Mouse (Mus musculus) retina, embryonic 14.5 days (tissue): ENCODE measurements around the gene Btg2.

Experiments
- DNase-seq: peaks from one replicate; pipeline ENCODE4 v3.0.0-alpha.2; 2015; ENCODE audit warnings: low spot score

The Btg2 gene

DNA sequence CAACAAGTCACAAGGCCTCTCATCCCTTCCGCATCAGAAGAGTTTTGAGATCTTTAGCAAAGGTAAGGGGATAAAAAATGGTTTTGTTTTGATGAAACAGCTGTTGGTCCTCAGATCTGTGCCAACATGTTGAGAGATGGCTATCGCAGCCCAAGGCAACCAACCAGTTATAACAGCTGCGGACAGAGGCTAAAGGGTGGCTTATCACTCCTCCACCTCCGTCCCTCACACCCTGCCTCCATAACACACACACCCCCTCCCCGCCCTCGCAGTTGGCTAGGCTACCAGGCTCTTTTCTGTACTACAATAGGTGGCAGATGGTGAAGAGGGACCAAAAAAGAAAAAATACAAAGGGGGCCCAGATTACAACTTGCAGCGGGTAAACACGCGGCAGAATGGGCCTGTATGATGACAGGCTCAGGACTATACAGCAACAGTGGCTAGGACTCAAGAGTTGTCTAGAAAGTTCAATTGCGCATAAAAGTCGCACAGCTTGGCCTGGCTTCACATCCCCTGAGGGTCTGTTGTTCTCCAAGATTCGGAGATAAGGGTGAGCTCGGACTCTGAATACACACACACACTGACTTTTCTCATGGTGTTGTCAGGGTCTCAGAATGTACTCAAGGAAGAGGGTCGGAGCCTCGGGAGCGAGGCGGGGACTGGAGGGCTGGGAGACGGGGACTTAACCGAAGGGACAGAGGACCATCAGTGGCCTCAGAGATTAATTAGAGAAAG, 692 bp downstream of the Btg2 start:
- DNase-seq, result no peak

DNA sequence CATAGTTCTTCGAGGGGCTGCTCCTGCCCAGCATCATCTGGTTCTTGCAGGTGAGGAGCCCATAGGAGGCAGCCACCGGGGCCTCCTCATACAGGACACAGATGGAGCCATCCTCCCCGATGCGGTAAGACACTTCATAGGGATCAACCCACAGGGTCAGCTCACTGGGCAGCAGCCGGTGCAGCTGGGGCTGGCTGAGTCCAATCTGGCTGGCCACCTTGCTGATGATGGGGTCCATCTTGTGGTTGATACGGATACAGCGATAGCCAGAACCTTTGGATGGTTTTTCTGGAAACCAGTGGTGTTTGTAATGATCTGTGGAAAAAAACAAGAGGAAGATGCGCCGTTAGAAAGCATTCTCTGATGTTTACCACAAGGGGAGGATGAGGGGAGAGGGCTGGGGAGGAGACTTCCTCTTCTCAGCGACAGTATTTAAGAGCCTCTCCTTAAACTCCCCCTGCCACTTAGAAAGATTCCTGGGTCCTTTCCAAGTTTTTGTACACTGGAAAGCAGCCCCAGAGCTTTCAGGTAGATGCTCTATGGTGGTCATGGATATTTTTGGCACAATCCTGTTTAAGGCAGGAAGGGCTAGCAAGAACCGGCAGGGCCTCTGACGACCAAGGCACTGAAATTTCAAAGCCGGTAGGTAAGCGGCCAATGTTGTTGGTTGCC, 1.4 kb downstream of the Btg2 start:
- peak; percentile 69 for DNase-seq

DNA sequence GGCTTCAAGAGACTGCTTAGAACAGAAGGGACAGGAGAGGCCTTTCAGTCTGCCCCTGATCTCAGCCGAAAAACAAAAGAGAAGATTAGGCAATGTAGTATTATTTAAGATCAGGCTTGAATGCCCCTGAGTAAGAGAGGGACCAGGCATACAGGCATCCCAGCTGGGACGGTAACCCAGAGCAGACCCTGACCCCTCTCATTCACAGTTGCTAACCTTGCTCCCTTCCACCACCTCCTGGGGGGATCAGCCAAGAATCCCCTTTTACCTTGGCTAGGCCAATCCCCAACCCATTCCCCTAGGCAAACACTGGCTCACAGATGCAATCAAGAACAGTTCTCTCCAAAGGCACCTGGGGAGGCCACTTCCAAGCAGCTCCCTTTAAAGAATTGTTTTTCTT, 2.1 kb downstream of the Btg2 start:
- DNase-seq, result no peak

DNA sequence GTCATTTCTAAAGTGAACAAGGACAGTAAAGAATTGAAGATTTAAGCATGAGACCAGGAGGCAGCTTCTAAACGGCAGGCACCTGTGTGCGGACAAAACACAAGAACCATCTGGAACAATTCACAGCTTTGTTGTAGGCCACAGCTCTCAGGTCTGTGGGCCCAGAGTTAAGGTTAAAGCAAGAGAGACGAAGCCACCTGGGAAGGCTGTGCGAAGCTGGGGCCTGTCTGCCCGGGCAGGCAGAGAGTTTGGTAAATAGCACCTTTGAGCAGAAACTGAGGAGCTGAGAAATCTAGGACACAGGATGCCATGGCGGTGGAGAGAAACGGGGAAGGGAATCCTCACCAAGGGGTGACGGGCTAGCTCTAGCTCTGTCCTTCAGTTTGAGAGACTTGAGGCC, 3.4 kb downstream of the Btg2 start:
- no peak for DNase-seq

DNA sequence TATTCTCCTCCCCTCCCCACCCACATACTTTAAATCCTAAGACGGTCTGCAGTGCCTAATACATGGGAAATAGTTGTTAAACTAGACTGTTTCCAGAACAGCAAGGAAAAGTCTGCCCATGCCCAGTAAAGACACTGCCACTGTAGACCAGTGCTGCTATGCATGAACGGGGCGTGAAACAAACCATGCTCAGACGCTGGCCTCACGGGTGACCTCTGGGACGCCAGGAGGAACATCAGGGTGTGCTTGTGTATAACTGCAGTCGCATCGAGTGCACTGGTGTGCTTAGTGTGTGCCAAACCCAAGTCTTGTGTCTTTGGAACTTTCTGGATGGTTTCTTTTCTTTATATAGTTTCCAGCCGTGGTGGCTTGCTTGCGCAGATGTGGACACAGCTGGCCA, 4.3 kb downstream of the Btg2 start:
- DNase-seq, result no peak

DNA sequence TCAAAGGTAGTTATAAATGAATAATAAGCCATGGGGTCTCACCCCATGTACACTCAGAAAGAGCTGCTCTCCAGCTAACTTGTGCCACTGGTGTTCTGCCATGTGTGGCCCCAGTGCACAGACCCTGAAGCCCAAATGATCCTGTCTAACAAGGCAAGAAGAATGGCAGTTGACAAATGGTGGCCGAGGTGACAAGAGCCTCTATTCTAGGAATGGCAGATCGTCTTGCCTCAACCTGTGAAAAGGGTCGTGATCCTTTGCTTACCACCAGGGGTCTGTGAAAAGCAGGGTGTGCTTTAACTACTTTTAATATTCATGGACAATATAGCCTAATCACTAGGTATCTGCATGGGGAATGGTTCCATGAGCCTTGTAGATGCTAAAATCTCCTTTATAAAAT, 4.7 kb downstream of the Btg2 start:
- no peak for DNase-seq

DNA sequence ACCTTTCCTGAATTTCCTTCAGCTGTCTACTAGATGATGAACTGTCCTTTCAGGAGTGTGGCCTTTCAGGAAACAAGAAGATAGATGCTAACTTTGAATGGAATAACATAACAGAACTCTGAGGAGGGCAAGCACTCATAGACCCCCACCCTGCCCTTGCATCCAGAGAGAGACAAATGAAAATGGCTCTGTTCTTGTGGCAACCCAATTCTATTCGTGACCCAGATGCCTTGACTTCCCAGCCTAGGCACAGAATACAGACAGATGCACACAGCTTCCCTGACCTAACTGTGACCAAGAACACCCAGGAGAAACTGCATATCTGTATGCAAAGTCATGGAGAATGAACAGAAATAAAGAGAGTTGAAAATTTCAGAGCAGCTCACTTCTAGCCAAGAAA, 5.3 kb downstream of the Btg2 start:
- DNase-seq, result no peak

DNA sequence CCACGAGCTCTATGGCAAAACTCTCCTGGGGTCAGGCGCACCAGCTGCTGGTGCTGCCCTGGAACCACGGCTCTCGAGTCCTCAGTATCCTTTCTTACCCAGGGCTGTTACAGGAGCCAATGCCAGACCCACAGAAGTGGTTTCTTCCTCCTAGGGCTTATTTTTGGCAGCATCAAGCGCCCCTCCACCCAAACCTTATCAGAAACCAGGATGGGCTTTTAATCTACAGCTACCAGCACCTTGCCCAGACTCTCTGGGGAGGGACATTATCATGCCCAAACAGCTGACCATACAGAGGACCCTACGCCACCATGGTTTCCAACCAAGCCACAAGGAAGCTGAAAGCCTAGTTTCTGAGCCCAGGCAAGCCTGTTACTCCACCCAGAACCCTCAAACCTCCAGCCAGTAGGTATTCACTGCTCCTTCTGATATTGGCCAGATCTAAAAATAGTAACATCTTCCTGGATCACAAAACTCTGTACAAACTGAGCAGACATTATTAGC, 5.8 kb downstream of the Btg2 start:
- no peak for DNase-seq

DNA sequence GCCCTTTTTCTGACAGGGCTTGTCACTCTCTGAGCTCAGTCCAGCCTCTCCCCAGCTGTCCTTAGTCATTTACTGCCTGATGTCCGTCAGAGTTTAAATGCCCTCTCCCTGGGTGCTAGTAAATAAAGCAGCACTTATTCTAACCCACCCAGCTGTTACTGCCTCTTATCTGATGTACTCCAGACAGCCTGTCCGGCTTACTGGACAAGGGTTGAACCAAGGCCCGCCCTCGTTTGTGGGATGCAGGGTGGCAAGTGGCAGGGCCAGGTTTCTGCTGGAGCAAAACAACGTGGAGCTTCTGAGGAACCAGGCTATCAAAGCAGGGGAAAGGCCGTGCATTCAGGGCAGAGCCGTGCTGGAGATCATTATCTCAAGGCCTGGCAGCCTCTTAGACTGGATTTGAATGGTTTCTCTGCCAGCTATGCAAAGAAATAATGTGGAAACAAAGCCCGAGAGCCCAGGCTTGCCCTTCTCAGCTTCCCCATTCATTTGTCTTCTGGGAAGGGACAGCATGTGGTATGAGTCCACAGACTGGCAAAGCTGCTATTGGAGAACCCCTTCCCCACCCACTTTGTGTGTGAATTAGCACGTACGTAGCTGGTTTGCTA, 7.4 kb downstream of the Btg2 start:
- DNase-seq, result peak; percentile 61

DNA sequence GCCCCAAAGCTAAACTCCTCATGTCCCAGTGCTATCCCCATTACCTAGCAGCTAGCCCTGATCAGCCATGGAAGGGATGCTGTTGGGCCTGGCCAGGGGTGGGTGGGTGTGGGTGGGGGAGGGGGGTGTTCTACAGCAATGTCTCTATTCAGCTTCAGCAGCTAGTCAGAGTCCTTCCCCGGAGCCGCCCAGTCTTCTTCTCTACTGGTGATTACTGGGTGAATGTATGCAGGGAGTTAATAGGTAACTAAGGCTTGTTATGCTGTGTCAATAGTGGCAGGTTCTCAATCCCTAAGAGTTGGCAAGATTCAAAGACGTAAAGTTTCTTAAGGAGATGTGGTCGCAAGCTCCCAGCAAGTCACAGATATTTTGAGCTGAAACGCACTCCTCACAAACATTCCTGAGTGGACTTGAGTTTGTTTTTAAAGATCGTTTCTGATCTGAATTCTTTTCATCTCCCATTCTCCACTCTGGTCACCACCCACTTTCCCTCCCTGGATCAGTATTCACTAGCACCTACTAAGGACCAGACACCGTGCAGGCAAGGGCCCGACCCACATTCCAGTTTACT, 8.7 kb downstream of the Btg2 start:
- DNase-seq, result no peak

DNA sequence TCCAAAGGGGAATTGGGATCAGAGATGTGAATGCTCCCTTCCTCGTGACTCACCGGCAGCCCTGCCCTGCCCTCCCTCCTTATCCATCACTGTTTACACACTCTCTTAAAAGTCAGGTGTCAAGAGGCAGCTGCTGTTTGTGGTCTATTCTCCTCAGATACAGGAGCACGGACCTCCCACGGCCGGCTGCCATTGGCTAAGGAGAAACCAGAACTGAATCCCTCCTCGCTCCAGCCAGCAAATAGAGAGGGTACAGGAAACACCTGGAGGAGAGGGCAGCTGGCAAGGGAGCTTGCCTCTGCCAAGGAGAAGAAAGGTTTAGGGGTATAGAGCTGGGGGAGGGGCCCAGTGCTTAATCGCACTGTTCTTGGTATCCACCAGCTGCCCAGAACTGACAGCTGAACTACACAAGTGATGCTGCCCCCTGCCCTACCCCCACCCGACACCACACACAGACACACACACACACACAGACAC, 11.7 kb downstream of the Btg2 start:
- no peak for DNase-seq

DNA sequence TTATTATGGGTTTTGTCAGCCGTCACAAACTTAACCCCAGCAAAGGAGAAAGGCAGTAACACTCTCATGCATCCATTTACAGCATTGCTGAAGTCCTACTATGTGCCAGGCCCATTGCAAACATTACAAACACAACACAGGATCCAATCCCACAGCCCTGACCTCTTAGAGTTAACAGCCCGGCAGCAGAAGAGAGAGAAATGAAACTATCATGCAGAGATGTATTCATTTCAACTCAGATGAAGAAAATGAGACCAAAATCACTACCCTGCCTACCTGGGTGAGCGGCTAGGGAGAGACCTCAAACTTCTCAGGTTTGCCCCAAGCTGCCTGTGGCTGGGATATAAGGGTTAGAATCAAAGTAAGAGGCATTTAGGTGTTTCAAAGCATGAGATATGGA, 12.4 kb downstream of the Btg2 start:
- no peak for DNase-seq

DNA sequence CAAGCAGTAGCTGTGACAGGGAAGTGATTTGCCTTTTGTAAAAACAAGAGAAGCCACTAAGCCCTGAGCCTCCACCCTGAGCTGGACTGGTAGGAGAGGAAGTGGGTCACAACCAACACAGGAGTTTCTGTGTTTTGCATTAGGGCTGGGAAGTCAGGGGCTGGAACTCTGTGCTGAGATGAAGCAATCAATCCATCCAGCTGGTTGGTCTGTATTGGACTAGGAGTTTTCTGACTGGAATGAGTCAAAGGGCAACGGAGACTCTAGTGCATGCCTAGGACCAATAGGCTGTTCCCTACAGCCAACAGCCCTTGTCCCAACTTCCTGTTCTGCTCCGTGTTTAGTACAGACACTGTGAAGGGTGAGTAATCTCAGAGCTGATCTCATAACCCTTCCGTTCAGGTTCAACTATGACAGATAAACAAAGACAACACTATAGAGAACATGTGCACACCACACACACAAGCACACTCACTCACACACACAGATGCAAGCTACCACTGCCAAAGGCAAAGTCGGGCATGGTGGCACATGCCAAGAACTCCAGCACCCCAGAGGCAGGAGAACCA, 13.6 kb downstream of the Btg2 start:
- no peak for DNase-seq

DNA sequence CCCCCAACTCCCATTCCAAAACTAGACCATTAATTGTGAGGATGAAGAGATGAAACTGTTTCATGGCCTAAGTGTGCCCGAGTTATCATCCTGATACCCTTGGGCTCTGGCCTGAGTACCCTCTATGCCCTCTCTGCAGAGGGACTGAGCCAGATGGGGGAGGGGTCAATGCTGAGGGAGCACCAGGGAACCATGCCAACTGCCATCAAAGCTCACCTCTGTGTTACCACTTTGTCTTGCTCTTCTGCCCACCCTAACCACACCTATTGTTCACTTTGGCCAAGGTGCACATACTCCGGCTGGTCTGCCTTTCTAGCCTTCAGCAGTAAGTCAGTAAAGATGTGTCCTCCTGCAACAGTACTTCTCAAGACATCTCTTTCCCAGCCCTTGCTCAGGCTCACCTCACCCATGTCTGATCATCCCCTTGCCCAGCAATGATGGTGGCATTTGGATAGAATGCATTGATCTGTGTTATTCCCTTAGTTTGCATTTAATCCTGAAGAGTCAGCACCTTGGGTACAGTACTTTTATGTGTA, 14.6 kb downstream of the Btg2 start:
- DNase-seq, result no peak

DNA sequence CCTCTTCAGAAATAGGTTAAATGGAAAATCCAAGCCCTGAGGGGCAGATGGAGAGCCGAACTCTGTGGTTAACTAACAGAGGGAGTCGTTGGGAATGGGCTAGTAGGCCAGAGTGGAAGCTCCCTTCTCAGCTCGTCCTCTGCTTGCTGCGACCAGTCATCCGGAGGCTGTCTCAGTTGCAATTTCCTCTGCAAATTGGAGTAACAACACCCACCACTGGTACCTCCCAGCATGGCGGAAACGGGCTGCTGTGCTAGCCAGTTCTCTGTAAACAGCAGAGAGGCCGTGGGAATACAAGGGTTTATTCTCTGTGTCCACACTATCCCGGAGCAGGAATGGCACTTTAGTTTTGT, 15.2 kb downstream of the Btg2 start:
- no peak for DNase-seq

DNA sequence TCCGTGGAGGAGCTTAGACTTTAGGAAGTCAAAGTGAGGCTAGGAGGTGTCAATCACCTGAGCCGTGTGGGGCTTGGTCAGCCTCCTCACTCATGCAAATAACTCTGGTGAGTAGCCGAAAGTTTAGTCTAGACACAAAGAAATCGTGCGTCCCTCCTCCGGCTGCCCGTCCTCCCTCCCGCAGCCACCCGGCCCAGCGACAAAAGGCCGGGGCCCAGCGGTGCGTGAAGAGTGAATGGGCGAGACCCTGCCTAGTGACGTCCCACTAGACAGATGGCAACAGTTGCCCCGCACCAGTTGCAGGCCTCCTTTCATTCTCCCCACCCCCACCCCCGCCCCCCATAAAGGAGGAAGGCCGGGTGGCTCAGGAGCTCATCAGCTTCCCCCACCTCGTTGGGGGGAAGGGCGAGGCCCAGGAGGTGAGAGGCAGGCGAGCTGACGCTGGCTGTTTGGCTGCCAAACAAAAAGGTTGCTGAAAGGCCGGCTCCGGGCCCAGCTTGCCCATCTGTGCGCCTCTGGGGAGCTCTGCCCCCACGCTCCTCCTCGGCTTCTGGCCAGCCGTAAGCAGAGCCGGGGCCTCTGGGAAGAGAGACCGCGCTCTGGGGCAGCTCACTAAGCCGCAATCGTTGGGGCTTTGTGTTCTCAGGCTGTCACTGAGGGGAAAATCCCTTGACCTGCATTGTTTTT, 15.7 kb downstream of the Btg2 start:
- peak; percentile 91 for DNase-seq

DNA sequence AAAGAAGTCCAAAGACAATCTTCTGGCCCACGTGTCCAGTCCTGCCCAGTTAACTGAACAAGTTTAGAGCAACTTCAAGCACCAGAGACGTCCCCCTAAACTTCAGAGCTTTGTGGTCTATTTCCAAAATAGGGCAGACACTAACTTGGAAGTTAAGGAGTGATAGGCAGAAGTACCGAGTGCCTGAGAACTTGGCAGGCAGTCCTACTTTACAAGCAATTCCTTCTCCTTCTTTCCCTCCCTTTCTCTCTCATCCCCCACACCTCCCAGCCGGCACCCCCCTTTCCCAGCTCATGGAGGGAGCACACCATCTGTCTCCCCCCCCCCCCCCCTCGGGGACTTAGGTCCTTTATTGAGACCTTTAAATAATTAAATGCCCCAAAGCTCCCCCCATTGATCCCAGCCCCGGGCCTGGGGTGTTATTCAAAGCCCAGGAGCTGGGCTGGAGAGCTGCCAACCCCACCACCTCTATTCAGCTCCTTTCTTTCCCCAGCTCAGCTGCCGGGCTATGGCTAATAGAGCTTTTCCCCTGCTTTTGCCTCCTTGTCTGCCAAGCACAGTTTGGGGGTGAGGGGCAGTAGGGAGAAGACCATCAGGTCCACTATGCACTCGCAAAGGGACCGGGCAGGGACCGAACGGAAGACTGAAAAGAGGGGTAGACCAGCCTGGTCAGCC, 16.4 kb downstream of the Btg2 start:
- peak; percentile 75 for DNase-seq

DNA sequence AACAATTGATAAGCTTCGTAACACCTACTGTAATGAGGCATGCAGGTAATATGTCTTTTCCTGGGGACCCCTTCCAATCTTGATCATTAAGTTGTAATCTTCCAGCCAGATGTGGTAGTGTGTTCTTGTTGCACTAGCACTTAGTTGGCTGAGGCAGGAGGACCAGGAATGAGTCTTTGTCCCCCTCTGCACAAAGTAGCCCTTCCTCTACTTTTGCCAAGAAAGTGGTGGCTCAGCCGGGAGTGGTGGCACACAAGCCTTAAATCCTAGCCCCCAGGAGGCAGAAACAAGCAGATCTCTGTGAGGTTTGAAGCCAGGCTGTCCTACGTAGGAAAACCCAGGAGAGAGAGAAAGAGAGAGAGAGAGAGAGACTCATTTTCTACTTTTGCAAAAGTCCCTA, 17.0 kb downstream of the Btg2 start:
- DNase-seq, result no peak

DNA sequence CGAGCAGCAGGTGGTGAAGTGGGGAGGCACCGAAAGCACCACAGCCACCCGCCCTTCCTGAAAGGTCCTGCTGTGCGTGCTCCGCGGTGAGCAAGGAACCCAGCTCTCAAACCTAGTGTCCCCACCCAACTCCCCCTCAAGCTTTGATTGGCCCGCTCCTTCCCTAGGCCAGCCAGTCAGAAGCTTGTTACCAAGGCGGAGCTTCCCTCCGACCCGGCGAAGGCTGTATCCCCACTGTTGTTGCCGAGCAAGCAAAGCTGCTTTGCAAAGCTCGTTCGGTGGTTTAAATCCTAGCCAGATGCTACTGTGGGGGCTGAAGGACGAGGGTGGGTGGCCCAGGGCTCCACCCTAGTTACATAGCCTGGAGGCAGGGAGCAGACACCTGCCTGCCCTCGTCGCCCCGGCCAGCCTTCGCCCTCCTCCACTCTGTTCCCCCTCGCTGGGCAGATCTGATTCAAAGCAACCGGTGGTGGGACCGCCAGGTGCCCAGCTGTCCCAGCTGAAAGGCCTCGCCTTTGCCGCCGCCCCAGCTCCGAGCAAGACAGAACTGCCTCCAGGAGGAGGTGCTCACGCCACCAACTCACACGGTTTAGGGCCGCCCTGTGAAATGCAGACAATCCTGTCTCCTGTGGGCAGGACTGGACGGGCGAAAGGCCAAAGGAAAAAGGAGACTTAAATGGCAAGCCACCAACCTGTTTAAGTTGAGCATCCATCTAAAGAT, 17.9 kb downstream of the Btg2 start:
- peak; percentile 88 for DNase-seq
